Mouse (Mus musculus) layer of hippocampus, postnatal 14 days (tissue): ENCODE measurements around the gene Plekhh2. TPM values are rescaled to one million over a fixed set of nuclear protein-coding genes. Genes with fewer than 3 reads are reported as not detected.
A peak's percentile ranks its signal among the peaks of the same experiment; 100 is the strongest.

ENCODE experiments used
- DNase-seq, 2 experiments: peaks; one replicate each; pipeline ENCODE4 v3.0.0; 2021 to 2022; ENCODE audit warnings: low spot score in 2 of 2, mixed read lengths in 1 of 2
- total RNA-seq, 2 experiments: library from RNA; stranded (reverse); gene quantifications; 2 replicates each; pipeline ENCODE4 v1.2.3; 2021

Gene Plekhh2
- total RNA-seq, 2 experiments from 2014 or later: 4.4 to 4.9 TPM

DNA sequence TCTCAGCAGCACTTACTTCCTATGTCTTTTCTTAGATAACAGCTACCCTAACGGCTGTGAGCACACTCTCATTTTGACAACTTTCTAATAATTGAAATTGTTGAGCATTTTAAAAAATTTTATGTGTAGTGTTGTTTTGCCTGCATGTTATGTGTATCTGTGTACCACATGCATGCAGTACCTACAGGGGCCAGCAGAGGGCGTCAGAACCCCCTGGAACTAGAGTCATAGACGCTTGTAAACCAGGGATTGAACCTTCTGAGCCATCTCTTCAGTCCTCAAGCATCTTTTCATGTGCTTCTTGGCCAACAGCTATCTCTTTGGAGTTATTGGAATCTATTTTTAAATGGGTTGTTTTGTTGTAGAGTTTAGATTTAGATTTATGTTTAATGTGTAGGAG, 130.2 kb downstream of the Plekhh2 start:
- peak; percentile 41 to 47 for DNase-seq

DNA sequence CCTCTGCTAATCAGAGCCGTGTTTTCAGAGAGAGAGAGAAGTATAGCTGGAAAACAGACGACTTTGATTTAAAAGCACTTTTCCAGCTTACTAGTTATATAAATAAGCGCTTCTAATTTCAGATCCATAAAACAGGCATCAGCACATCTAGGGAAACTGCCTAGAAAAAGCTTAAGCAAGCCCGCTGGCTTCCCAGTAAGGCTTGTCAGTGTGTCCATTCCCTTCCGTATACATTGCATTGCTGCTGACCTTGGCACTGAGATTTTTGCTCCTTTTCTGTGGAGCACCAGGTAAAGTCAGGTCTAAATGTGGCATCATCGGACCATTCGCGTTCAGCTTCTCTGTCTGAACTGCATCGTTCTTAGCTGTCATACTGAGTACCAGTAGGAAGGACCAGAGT, 130.6 kb downstream of the Plekhh2 start:
- DNase-seq: no peak

DNA sequence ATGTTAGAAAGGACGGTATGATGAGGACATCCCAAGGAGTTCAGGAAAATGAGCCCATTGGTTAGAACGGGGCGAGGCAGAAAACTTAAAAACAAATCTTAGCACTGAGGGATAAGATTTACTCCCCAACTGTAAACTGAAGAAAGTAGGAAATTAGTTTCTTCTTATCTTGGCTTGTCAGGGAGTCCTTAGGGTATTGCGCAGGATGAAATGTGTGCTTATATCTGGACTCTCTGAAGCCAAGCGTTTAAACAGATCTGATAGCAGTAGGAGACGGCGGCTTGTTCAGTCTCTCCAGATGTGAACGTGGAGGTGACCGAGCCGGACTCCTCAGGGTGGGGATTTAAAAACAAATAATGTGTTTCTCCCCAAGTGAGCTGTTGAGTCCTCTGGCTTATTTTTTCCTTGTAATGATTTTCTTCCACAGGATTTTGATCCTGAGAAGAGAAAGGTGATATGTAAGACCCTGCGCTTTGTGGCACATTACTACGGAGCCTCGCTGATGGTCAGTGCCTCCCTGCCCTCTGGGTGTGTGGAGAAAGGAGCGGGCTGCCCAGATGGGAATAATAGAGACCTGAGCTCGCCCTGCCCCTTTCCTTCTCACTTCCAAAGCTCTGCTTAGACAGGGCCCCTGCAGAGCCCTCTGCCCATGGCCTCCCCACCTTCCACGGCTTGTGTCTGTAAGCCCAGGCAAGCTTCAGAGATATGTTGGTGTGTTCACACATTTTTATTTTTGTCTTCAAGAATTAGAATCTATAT, 132.8 kb downstream of the Plekhh2 start:
- no peak for DNase-seq

DNA sequence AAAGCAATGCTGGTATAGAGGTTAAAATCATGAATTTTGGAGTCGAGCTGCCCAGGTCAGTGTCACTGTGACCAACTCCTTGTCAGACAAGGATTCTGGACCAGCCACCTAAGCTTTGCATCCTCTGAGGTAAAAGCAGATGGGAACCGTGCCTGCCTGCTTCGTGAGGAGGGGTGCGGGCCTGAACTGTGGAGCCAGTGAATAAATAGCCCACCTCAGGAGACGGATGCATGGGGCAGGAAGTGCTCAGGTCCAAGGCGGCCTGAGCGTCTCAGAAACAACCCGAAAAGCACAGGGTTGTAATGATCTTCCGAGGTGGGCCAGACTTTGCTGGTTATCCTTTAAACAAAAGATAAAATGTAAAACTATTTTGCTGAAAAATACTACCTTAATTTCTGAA, 133.4 kb downstream of the Plekhh2 start:
- DNase-seq: no peak

DNA sequence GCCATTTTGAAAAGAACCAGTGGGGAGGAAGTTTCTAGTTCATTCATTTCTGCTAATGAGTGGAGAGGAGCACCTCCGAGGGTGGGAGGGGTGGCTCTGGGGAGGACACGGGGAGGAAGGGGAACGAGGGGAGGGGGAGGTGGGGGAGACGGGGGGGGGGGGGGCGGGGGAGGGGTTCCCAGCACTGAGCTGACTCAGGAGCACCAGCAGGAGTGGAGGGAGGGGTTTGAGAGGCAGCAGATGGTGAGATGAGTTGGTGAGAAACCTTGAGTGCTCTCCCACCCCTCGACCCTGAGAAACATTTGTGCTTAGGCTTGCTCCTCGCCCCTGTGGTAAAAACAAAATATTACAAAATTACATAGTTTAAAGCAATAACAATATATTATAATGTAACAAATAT, 134.2 kb downstream of the Plekhh2 start:
- DNase-seq: no peak

DNA sequence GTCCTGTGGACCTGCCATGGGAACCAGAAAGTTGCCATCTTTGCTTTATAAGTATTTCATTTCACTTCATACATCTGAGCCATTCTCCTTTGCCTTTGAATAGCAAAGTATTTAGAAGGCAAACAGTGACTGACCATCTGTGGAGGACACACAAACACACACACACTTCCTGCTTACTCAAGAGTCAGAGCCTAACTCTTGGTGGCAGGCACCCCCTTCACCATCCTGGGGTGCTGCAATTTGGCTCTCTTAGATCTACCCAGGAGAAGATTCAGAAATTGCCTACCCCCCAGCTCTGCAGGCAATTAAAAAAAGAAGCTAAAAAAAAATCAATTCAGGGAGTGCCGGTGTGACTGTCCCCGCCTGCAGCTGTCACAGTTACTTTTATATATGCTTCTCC, 134.8 kb downstream of the Plekhh2 start:
- DNase-seq: no peak

DNA sequence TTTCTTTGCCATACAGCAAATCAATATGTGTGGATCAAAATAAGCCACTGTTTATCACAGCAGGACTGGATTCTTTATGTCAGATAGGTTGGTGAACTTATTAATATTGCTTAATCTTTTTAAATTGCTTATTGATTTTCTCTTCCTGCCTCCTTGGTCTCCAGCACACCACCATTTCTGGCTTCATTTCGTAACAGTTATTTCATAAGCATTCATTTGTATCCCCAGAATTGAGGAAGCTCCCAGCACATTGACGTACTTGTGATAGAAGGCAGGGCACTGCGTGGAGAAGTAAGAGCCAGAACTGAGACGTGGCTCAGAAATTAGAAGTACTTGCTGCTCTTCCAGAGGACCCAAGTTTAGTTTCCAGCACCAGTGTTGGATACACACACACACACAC, 135.9 kb downstream of the Plekhh2 start:
- DNase-seq: no peak

DNA sequence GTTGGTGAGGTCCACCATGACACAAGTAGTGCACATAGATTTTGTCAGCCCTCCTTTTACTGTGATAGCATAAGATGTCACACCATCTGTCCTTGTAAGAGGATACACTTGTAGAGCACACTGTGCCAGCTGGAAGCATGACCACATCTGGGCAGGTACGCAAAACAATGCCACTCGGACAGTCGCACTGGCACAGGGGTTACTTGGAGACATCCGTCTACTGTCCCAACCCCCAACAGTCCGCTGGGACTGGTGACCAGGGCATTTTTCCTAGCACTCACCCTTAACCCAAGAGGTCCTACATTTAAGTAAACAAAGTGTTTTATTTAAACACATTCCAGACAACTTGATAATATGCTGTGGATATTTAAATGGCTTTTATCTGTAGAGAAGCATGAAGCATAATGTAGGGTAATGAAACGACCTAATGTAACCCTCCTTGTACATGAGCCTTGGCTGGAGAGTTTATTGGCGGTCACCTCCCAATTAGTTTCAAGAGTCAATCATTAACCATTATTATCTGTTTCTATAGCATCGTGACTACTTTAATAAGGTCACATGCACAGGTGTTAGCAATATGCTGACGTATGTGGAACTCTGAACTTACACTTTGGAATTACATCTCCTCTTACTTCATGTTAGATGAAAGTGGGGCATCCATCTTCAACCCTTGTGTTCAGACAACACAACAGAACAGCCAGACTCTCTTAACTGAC, 138.8 kb downstream of the Plekhh2 start:
- no peak for DNase-seq

DNA sequence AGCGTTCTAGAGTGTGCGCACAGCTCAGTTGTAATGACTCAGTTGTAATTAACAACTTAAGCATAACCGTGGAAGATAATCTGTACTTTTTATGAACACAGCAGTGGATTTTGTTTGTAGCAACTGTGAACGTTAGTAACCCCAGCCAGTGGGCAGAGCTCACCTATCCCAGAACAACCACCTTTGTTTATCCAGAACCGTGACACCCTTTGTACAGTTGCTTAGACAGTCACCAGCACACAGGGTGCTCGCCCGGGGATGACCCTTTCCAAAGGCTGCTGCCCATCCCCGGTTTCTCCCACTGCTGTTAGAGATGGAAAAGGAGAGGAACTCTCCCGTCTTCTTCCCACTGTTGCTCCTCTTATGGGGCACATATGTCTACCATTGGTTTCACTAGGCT, 141.8 kb downstream of the Plekhh2 start:
- DNase-seq: no peak

DNA sequence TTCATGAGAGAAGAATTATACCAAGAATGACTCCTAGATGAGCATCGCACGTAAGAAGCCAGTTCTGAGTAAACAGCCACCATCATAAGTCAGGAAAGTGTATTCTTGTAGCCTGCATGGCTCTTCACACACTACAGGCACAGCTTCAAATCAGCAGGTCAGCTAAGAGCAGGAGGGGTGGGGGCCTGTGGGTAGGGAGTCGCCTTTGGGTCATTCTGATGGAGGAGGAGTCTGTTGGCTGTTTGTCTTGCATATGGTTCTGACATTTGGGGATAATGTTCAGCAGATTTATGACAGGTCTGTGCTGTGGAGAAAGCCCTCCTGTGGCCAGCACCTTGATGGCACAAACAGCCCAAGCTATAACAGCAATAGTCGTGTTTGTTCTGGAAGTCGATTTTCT, 144.5 kb downstream of the Plekhh2 start:
- DNase-seq: no peak

DNA sequence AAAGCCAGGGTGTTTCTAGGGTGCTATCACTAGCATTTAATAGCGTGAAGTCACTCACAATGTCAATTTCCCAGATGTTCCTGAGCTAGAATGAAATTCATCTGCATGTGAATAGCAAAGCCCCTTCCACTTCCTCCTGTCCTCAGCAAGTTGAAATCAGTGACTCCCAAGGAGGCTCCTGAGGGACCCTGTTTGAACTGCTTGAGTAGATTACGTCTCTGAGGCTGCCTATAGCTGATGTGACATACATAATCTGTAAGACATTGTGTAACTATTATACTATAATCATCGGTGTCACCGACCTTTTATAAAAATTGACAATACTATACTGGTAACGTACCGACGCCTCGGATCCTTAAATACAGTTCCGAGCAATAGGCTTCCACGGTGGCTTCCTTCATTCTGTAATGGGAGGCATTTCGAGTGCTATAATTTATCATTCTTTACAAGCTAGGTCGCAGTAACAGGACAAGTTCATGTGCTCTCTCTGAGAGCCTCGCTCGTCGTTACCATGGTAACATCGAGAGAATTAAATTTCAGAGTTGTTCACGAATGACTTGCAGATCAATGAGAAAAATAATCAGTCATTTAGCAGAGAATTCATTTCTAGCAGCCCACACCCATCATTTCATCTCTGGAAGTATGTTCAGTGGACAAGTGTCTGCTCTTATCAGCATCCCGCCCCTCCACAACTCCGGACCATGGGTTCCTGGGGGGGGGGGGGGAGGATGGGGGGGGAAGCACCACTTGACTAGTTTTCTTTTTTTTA, 145.1 kb downstream of the Plekhh2 start:
- no peak for DNase-seq

DNA sequence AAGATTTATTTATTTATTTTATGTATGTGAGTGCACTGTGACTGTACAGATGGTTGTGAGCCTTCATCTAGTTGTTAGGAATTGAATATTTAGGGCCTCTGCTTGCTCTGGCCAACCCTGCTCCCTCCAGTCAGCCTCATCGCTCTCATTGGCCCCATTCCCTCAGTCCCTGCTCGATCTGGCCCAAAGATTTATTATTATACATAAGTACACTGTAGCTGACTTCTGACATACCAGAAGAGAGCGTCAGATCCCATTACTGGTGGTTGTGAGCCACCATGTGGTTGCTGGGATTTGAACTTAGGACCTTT, 145.7 kb downstream of the Plekhh2 start:
- no peak for DNase-seq

DNA sequence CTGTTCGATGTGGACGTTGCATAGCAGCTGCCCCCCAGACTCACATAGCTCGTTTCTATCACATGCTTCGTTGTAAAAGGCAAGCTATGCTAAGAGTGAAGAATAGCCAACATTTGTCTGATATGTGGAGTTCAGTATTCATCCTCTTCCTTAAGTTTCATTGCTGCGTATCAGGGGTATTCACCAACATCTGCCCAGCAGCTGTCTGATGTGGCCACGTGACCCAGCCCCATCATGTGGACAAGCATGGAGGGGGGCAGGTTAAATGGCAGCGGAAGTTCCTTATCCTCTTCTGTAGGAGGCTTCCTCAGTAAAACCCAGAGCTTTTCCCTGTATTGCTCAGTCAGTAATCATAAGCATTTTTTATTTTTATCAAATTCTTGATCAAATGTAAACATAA, 146.1 kb downstream of the Plekhh2 start:
- no peak for DNase-seq

DNA sequence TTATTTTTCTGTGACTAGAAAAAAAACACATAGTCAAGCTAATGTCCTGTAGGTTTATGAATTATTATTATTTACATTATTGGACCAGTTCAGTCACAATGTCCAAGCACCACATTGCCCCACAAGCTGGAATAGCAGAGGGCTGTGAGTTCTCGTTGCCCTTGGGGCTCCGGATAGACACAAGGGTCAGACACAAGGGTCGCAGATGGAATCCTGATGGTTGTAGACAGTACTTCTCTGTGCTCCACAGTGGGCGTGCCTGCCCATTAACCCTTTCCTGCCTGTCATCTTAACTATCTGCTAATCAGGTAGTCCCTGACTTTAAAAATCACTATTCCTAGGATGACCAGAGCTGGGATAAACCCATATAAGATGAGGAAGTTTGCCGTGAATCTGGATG, 146.5 kb downstream of the Plekhh2 start:
- DNase-seq: no peak

DNA sequence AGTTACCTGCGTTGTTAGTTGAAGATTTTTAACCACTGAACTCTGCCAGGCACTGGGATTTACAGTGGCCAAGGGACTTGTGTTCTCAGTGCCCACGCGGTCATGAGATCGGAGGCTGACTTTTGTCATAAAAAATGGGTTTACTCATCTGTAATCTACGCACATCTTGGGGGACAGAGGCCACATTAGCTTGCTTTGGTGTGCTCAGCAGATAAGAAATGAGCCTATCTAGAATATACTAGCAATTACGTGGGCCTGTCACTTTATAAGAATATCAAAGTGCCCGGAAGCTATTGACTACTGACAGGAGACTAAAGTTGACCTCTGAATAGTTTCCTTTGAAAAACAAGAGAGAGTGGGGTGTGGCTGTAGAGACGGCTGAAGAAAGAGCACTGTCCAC, 147.3 kb downstream of the Plekhh2 start:
- DNase-seq: no peak

DNA sequence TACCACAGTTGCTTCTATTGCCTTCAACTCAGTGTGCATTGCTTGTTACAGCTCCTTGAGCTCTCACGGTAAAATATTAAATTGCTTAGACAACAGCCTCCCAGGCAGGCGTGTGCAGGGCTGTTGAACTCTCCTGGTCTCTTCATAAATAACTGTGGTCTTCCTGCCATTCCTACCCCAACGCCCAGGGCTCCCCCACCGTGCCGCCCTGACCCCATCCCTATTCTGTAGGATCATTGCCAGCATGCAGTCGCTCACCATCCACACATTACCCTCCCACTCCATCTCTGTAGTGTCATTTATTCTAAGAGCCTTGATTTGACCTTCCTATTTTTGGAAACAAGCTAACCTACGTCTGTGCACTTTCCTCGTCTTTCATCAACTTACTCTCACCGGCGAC, 153.4 kb downstream of the Plekhh2 start:
- DNase-seq: no peak

DNA sequence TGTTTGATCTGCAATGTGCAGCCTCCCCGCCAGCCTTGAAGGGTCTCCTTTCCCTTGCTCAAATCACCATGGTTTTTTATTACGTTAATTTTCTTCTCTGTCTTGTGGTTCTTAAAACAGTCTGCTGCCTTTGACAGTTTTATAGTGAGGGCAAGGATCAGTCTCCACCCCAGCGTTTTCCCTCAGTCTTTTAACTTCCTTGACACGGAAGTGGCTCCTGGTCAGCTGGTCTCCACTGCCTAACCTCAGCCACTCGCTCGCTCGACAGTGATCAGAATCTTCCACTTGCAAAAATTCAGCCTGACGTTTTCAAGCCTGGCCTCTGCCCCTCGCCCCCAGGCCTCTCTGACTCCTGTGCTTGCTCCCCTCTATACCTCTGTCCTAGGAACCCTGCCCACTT, 154.0 kb downstream of the Plekhh2 start:
- no peak for DNase-seq

DNA sequence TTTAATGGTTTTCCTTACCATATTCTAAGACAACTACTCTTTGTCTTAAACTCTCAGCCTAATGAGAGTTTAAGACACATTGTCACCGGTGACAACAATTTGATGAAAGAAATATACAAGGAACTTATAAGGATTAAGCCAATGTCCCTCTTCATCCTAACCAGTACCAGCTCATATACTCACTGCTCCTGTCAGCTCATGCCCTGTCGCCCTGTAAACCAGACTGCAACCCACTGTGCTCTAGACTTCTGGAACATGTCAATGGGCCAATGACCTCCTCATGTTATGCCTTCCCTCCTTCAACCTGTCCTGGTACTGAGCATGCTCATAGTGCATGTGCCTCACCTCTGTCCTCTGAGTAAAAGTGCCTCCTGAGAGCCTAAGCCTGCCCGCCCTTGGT, 156.2 kb downstream of the Plekhh2 start:
- no peak for DNase-seq
